Mouse (Mus musculus) CH12.LX (cell line): ENCODE measurements at regions not wholly inside any gene's neighbourhood (a gene's known extent, or its start where the extent isn't known, plus 50 kb on each side); places are given as distances from the start of the nearest gene placed in this dataset.

Experiments used
- DNase-seq: peaks from one replicate; pipeline ENCODE4 v3.0.0-alpha.2; 2013; ENCODE audit errors: extremely low read depth
- H3K27ac ChIP-seq: 2 replicates; pipeline ENCODE4 v1.5.1; 2012; ENCODE audit warnings: low read depth, mild to moderate bottlenecking, control low read depth, moderate library complexity; ENCODE audit not compliant: insufficient read depth
- H3K27me3 ChIP-seq: replicated peaks from 2 replicates; pipeline ENCODE3; 2012; ENCODE audit warnings: inconsistent platforms
- H3K36me3 ChIP-seq, 2 experiments: replicated peaks in 1 of 2; 2 replicates each; pipeline versions ENCODE3 to v1.6.1; 2012; ENCODE audit warnings: inconsistent platforms in 1 of 2, low read length in 1 of 2, mild to moderate bottlenecking in 1 of 2, mixed read lengths in 1 of 2, moderate library complexity in 1 of 2; ENCODE audit not compliant: control insufficient read depth in 1 of 2, insufficient read depth in 1 of 2
- H3K4me1 ChIP-seq, 2 experiments: 2 replicates each; pipeline ENCODE4 v1.6.1; 2012; ENCODE audit warnings: inconsistent platforms in 1 of 2, moderate library complexity in 1 of 2; ENCODE audit not compliant: insufficient read depth in 2 of 2, control insufficient read depth in 1 of 2
- H3K4me2 ChIP-seq: 2 replicates; pipeline ENCODE4 v1.6.1; 2012; ENCODE audit warnings: low read depth, mild to moderate bottlenecking, control low read depth; ENCODE audit not compliant: poor library complexity, insufficient read depth, severe bottlenecking
- H3K4me3 ChIP-seq, 3 experiments: fragments of 150-350 bp in 1 of 3; sonication (generic) in 1 of 3; replicated peaks in 1 of 3; 2 replicates each; pipeline versions ENCODE3 to v1.5.1; 2011 to 2012; ENCODE audit warnings: low read depth in 2 of 3, low read length in 2 of 3, mild to moderate bottlenecking in 2 of 3, moderate library complexity in 2 of 3, control low read depth in 1 of 3, improper control_type of control experiment in 1 of 3, inconsistent platforms in 1 of 3, mixed read lengths in 1 of 3; ENCODE audit not compliant: poor library complexity in 1 of 3
- H3K79me2 ChIP-seq: replicated peaks from 2 replicates; pipeline ENCODE4 v1.6.1; 2012; ENCODE audit warnings: mild to moderate bottlenecking, moderate library complexity; ENCODE audit not compliant: control insufficient read depth, poor library complexity, insufficient read depth, severe bottlenecking; ENCODE audit errors: extremely low read depth
- H3K9ac ChIP-seq: 2 replicates; pipeline ENCODE4 v1.6.1; 2012; ENCODE audit warnings: low read depth, mild to moderate bottlenecking, control low read depth, moderate library complexity; ENCODE audit not compliant: insufficient read depth
- H3K9me3 ChIP-seq: replicated peaks from 2 replicates; pipeline ENCODE3; 2012; ENCODE audit warnings: low read length, inconsistent platforms, mixed read lengths
- BHLHE40 ChIP-seq: IDR thresholded peaks from 2 replicates; pipeline ENCODE4 v1.6.1; 2011; ENCODE audit warnings: mild to moderate bottlenecking, low read depth, low read length, improper control_type of control experiment
- CHD2 ChIP-seq: IDR thresholded peaks from 2 replicates; pipeline ENCODE4 v1.6.1; 2011; ENCODE audit warnings: low read length, improper control_type of control experiment
- CTCF ChIP-seq, 2 experiments: IDR thresholded peaks in 1 of 2; conservative IDR thresholded peaks in 1 of 2; 2 replicates each; pipeline ENCODE4 v1.5.1; 2011 to 2012; ENCODE audit warnings: low read depth in 2 of 2, low read length in 2 of 2, improper control_type of control experiment in 1 of 2, inconsistent platforms in 1 of 2, mild to moderate bottlenecking in 1 of 2, moderate library complexity in 1 of 2
- E2F4 ChIP-seq: IDR thresholded peaks from 2 replicates; pipeline ENCODE4 v1.6.1; 2011; ENCODE audit warnings: low read depth, low read length, improper control_type of control experiment; ENCODE audit not compliant: insufficient replicate concordance
- ELF1 ChIP-seq: IDR thresholded peaks from 2 replicates; pipeline ENCODE4 v1.6.1; 2014; ENCODE audit warnings: low read depth, mild to moderate bottlenecking, inconsistent platforms, low read length, improper control_type of control experiment
- ETS1 ChIP-seq: conservative IDR thresholded peaks from 2 replicates; pipeline ENCODE4 v1.6.1; 2012; ENCODE audit warnings: low read depth, mild to moderate bottlenecking, inconsistent platforms, low read length, improper control_type of control experiment, moderate library complexity
- HCFC1 ChIP-seq: IDR thresholded peaks from 2 replicates; pipeline ENCODE4 v1.6.1; 2012; ENCODE audit warnings: low read depth, mild to moderate bottlenecking, inconsistent platforms, low read length, improper control_type of control experiment
- JUND ChIP-seq: conservative IDR thresholded peaks from 2 replicates; pipeline ENCODE4 v1.6.1; 2011; ENCODE audit warnings: low read depth, low read length, improper control_type of control experiment
- KAT2A ChIP-seq: IDR thresholded peaks from 2 replicates; pipeline ENCODE4 v1.6.1; 2012; ENCODE audit warnings: low read length, improper control_type of control experiment, inconsistent platforms; ENCODE audit not compliant: insufficient replicate concordance
- MAZ ChIP-seq: IDR thresholded peaks from 2 replicates; pipeline ENCODE4 v1.6.1; 2012; ENCODE audit warnings: low read depth, mild to moderate bottlenecking, inconsistent platforms, low read length, improper control_type of control experiment, moderate library complexity
- MEF2A ChIP-seq: IDR thresholded peaks from 2 replicates; pipeline ENCODE4 v1.6.1; 2014; ENCODE audit warnings: low read depth, mild to moderate bottlenecking, inconsistent platforms, low read length, improper control_type of control experiment, borderline replicate concordance
- MXI1 ChIP-seq: IDR thresholded peaks from 2 replicates; pipeline ENCODE4 v1.6.1; 2011; ENCODE audit warnings: mild to moderate bottlenecking, low read depth, low read length, improper control_type of control experiment
- MYC ChIP-seq: IDR thresholded peaks from 2 replicates; pipeline ENCODE4 v1.6.1; 2011; ENCODE audit warnings: low read depth, mild to moderate bottlenecking, improper control_type of control experiment, low read length
- NELFE ChIP-seq: IDR thresholded peaks from 2 replicates; pipeline ENCODE4 v1.6.1; 2011; ENCODE audit warnings: low read depth, low read length, improper control_type of control experiment
- NRF1 ChIP-seq: IDR thresholded peaks from 2 replicates; pipeline ENCODE4 v1.6.1; 2014; ENCODE audit warnings: low read depth, mild to moderate bottlenecking, inconsistent platforms, low read length, improper control_type of control experiment, moderate library complexity
- PAX5 ChIP-seq: IDR thresholded peaks from 2 replicates; pipeline ENCODE4 v1.6.1; 2012; ENCODE audit warnings: low read length, inconsistent platforms, mixed read lengths
- POLR2A ChIP-seq: IDR thresholded peaks from 2 replicates; pipeline ENCODE4 v1.6.1; 2011; ENCODE audit warnings: low read depth, mild to moderate bottlenecking, improper control_type of control experiment, low read length
- RAD21 ChIP-seq: IDR thresholded peaks from 2 replicates; pipeline ENCODE4 v1.6.1; 2011; ENCODE audit warnings: low read depth, mild to moderate bottlenecking, low read length, improper control_type of control experiment, moderate library complexity
- RCOR1 ChIP-seq: conservative IDR thresholded peaks from 2 replicates; pipeline ENCODE4 v1.6.1; 2012; ENCODE audit warnings: low read depth, mild to moderate bottlenecking, inconsistent platforms, low read length, improper control_type of control experiment
- SIN3A ChIP-seq: IDR thresholded peaks from 2 replicates; pipeline ENCODE4 v1.6.1; 2012; ENCODE audit warnings: low read length, improper control_type of control experiment, inconsistent platforms
- TBP ChIP-seq: conservative IDR thresholded peaks from 2 replicates; pipeline ENCODE4 v1.6.1; 2011; ENCODE audit warnings: low read depth, low read length, improper control_type of control experiment
- UBTF ChIP-seq: IDR thresholded peaks from 2 replicates; pipeline ENCODE4 v1.6.1; 2012; ENCODE audit warnings: low read depth, mild to moderate bottlenecking, inconsistent platforms, low read length, improper control_type of control experiment, moderate library complexity
- USF1 ChIP-seq: IDR thresholded peaks from 2 replicates; pipeline ENCODE4 v1.6.1; 2014; ENCODE audit warnings: low read depth, mild to moderate bottlenecking, inconsistent platforms, low read length, improper control_type of control experiment
- ZC3H11A ChIP-seq: IDR thresholded peaks from 2 replicates; pipeline ENCODE4 v1.6.1; 2012; ENCODE audit warnings: low read depth, mild to moderate bottlenecking, inconsistent platforms, low read length, improper control_type of control experiment
- ZMIZ1 ChIP-seq: IDR thresholded peaks from 2 replicates; pipeline ENCODE4 v1.6.1; 2012; ENCODE audit warnings: low read depth, mild to moderate bottlenecking, inconsistent platforms, low read length, improper control_type of control experiment
- ZNF384 ChIP-seq: IDR thresholded peaks from 2 replicates; pipeline ENCODE4 v1.6.1; 2012; ENCODE audit warnings: low read depth, low read length, improper control_type of control experiment, inconsistent platforms
- dilution Hi-C: fragments of 300-500 bp; cut with MboI; formaldehyde crosslinking; loops from 2 replicates; pipeline ENCODE4 v1.14.3; 2020; ENCODE audit warnings: low sequenced_read_pairs; ENCODE audit not compliant: extremely low pct_unique_long_range_greater_than_20kb, extremely low pct_ligation_motif_present
- in situ Hi-C: fragments of 300-500 bp; cut with MboI; formaldehyde crosslinking; loops from 3 replicates; pipeline ENCODE4 v1.14.3; 2019; ENCODE audit warnings: low sequenced_read_pairs, low pct_ligation_motif_present, low pct_unique_long_range_greater_than_20kb, mixed read lengths

DNA sequence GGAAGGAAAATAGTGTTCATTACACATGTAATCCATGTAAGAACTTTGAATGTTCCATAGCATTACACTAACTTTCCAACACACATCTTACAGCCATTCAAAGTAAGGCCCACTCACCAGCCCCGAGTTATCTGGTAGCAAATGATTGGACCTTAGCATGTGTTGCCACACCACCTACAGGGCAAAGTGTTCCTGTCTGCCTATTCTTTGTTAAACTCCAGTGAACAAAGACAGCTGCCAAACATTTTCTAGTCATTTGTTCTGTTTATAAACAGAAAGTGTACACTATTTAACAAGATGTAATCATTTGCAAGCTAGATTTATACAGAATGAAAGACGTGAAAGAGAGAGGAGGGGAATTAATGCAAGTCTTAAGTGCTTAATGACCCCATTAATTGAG, 66.9 kb upstream of the Apob start:
- in situ Hi-C loops (no loop called here), dilution Hi-C loops (no loop called here)
- H3K27me3 ChIP-seq, result no peaks in the 10 kb centered on the region
- no peak overlapping the region for H3K9ac ChIP-seq
- H3K27ac ChIP-seq, result no peak overlapping the region
- no peaks in the 10 kb centered on the region for H3K36me3 ChIP-seq
- no peak overlapping the region for H3K4me3 ChIP-seq
- H3K4me2 ChIP-seq, result no peak overlapping the region
- H3K79me2 ChIP-seq, result no peaks in the 10 kb centered on the region
- DNase-seq, result no peak
- no peak for TF ChIP-seq ZC3H11A
- no peak for TF ChIP-seq NRF1
- no peak for TF ChIP-seq ZNF384
- TF ChIP-seq JUND, result no peak
- TF ChIP-seq BHLHE40, result no peak
- TF ChIP-seq E2F4, result no peak
- no peak for TF ChIP-seq NELFE
- no peak for TF ChIP-seq UBTF
- no peak for TF ChIP-seq CTCF (conservative IDR thresholded peaks at IDR 0.05 in 1 of 2, IDR thresholded peaks at IDR 0.05 in 1 of 2; ENCODE audit: low read depth in 2 of 2, low read length in 2 of 2)
- no peak; the same call in 1 of the 2 replicates for TF ChIP-seq RAD21
- TF ChIP-seq KAT2A, result no peak
- TF ChIP-seq MEF2A, result no peak
- TF ChIP-seq MAZ, result no peak
- TF ChIP-seq RCOR1, result no peak
- no peak for TF ChIP-seq USF1
- TF ChIP-seq MYC, result no peak
- no peak for TF ChIP-seq CHD2
- no peaks in the 10 kb centered on the region for H3K4me1 ChIP-seq
- no peaks in the 10 kb centered on the region for H3K9me3 ChIP-seq

DNA sequence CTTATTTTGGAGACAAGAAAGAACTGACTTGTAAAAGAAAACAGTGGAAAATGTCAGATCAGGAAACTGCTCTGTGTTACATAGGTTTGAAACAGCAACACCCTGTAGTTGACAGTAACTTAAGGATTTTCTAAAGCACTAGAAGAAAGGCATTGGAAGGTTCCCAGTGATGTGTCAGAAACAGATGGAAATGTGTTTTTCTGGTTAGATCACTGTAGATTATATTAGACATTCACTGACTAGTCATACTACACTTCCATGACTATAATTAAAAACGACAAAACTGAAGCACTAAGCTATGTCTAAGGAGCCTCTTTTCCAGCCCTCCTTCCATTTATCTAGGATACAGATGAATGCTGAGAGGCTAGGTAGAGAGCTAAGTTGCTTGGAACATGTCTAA, 59.1 kb upstream of the Apob start:
- no peaks in the 10 kb centered on the region for H3K9me3 ChIP-seq
- H3K4me1 ChIP-seq, result no peaks in the 10 kb centered on the region
- H3K27me3 ChIP-seq, result no peaks in the 10 kb centered on the region
- dilution Hi-C loops, result no loop called here
- no peak overlapping the region for H3K4me3 ChIP-seq
- no peak for DNase-seq
- no peaks in the 10 kb centered on the region for H3K79me2 ChIP-seq
- no peak overlapping the region for H3K4me2 ChIP-seq
- no peak overlapping the region for H3K27ac ChIP-seq
- H3K36me3 ChIP-seq, result no peaks in the 10 kb centered on the region
- TF ChIP-seq PAX5 (no peak), ELF1 (no peak), ZMIZ1 (no peak), TBP (no peak), HCFC1 (no peak), SIN3A (no peak), USF1 (no peak), MAZ (no peak), MXI1 (no peak), CTCF (conservative IDR thresholded peaks at IDR 0.05 in 1 of 2, IDR thresholded peaks at IDR 0.05 in 1 of 2; ENCODE audit: low read depth in 2 of 2, low read length in 2 of 2) (no peak), ETS1 (no peak), POLR2A (no peak)
- no peak overlapping the region for H3K9ac ChIP-seq
- in situ Hi-C loops, result no loop called here
